Mouse (Mus musculus): Measurements from ENCODE around the gene H6pd.
A peak's percentile ranks its signal among the peaks of the same experiment; 100 is the strongest.

Gene H6pd

DNA sequence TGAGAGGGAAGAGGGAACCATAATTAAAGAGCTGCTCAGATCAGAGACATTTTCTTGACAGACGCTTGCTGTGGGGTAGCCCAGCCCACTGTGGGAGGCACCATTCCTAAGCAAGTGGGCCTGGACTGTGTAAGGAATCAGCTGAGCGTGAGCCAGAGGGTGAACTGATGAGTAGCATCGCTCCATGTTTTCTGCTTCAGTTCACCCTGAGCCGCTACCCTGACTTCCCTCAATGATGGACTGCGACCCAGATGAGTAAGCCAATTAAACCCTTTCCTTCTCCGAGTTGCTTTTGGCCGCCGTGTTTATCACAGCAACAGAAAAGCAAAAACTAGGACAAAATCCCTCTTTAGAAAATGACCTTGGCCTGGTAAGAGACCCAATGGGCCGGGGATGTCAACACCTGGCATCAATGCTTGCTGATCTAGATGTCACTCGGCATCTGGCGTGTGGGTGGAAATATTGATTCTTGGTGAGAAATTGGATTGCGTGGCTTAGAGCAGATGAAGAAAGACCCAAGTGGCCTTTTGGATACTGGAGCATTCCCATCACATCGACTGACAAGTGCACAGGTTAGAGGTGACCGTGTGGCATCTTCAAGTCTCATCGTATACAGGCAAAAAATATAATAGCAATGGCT, 11.0 kb upstream of the H6pd start:
- DNase-seq (ENCODE audit: low spot score): no peak

- no peak for DNase-seq (ENCODE audit: low spot score)
Measured at GRCm38 (mm10) chr4:150015436-150015835, 6.6 kb upstream of the H6pd start.

DNA sequence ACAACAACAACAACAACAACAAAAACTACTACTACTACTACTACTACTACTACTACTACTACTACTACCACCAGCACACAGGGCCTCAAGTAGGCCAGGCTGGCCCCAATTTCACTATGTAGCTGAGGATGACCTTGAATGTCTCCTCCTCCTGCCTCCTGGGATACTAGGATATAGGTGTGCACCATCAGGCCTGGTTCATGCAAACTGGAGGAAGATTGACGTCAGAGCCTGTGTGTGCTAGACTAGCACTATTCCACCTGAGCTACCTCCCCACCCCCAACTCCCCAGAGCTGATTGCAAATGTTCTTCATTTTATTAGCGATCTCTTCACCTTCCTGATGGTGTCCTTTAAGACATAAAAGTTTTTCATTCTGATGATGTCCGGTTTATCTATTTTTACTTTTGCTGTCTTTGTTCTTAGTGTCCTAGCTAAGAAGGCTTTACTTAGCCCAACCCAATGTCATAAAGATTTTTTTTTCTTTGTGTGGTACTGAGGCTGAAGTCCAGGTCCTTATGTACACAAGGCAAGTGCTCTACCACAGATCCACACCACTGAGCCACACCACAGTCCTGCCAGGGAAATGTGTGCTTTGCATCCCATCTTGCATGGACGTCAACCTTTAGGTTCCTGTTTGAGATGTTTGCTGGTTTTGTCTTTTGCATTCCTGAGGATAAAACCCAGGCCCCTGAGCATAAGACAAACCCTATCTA, 5.7 kb upstream of the H6pd start:
- no peak for DNase-seq (ENCODE audit: low spot score)

GRCm38 (mm10) chr4:150013805-150014204, 5.0 kb upstream of the H6pd start:
- no peak for DNase-seq (ENCODE audit: low spot score)

DNA sequence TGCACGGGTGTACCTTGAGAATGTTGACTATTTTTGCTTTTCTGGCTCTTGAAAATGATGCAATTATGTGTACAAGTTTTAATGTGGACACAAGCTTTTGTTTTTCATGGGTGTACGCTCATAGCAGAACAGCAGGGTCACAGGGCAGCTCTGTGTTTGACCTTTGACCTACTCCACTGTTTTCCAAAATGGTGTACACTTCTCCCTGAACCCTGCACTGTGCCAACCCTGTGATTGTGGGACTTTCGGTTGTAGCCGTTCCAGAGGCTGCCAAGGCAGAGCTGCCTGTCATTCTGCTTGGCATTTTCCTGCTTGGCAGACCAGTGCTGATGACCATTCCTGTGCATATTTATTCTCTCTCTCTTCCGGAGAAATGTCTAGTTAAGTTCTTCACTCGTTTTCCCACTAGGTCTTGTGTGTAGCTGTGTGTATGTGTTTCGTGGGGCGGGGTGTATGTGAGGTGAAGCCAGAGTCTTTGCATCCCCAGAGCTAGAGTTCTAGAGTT, 4.4 kb upstream of the H6pd start:
- DNase-seq (ENCODE audit: low spot score): no peak

- no peak for DNase-seq (ENCODE audit: low spot score)
Measured at GRCm38 (mm10) chr4:150012322-150012723, 3.5 kb upstream of the H6pd start.

GRCm38 (mm10) chr4:150011564-150012321, 2.9 kb upstream of the H6pd start:
- no peak for DNase-seq (ENCODE audit: low spot score)

- no peak for DNase-seq (ENCODE audit: low spot score)
Measured at GRCm38 (mm10) chr4:150010054-150010730, 1.4 kb upstream of the H6pd start.

DNA sequence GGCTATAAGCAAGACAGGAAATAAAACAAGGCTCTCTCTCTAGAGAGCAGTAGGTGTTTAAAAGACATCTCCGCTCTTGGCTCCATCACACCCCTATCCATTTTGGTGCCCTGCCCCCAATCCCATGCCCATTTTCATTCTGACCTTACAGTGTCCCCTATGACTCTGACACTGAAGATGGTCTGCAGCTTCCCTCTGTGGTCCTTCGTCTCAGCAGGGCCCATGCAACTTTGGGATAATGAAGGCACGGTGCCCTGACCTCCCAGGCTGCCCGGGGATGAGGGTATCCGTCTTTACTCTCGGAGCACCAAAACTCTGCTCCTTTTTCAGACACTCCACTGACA, 736 bp upstream of the H6pd start:
- no peak for DNase-seq (ENCODE audit: low spot score)

GRCm38 (mm10) chr4:150008325-150008852, 434 bp downstream of the H6pd start:
- DNase-seq (ENCODE audit: low spot score): peak; percentile 39

DNA sequence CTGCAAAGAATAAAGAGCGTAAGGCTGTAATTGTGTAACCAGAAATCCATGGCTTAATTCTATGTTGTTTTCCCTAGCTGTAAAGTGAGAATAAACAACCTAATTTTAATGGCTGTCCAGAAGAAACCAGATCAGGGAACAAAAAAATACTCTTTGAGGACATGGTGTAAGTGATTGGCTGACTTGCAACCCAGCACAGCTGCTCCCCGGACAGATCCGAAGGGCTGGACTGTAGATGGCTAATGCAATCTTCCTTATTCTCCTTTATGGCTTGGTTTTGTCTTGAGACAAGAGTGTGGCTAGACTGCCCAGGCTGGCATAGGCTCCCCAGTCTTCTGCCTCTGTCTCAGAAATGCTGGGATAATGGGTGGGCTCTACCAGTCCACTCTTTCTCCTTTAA, 1.4 kb downstream of the H6pd start:
- no peak for DNase-seq (ENCODE audit: low spot score)

GRCm38 (mm10) chr4:150006991-150007390, 1.8 kb downstream of the H6pd start:
- DNase-seq (ENCODE audit: low spot score): no peak

DNA sequence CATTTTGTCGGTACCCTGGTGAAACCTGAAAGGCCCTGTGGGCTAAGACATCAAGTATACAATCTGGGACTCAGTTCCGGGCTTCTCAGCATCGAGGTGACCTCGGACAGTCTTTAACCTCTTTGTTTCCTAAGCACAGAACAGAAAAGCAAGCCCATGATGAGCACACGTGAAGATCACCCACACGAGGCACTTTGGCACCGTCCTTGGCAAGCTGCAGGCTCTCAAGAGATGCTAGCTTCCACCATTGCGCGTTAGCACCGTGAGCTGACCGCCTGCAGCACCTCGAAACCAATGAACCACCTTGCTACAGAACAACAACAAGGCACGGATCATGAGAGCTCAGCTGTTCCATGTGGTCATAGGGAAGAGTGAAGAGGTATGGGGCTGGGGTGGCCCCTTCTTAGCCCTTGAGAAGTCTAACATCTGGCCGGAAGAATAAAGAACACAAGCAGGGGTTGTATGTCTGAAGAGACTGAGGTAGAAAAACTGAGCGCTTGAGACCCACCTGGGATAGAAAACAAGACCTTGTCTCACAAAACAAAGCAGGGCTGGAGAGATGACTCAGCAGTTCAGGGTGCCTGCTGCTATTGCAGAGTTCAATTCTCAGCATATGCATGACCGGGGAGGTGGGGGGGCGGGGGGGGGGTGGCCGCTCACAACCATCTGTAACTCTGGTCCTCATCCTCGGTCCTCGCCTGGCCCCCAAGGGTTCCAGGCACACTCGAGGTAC, 2.5 kb downstream of the H6pd start:
- no peak for DNase-seq (ENCODE audit: low spot score)

- DNase-seq (ENCODE audit: low spot score): no peak
Measured at GRCm38 (mm10) chr4:150005231-150005630, 3.6 kb downstream of the H6pd start.

- DNase-seq (ENCODE audit: low spot score): no peak
Measured at GRCm38 (mm10) chr4:150003641-150004040, 5.2 kb downstream of the H6pd start.

GRCm38 (mm10) chr4:150003021-150003580, 5.7 kb downstream of the H6pd start:
- no peak for DNase-seq (ENCODE audit: low spot score)

DNA sequence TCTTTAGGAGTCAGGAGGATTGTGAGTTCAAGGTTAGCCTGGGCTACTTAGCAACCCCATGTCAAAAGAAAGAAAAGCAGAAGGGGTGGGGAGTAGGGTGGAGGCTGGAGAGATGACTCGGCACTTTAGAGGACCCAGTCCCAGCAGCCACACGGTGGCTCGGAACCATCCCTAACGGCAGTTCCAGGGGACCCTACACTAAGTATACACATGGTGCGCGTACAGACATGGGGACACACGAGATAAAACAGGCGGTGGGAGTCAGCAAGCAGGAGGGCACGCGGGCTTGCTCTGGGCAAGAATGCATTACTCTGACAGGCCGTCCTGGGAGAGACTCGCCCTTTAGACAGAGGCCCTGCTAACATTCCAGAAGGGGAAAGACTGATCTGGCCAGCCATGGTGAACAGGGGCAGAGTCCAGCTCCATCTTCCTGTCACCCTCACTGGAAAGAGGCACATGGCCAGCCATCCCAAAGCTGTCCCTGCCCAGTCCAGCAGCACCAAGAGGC, 6.7 kb downstream of the H6pd start:
- no peak for DNase-seq (ENCODE audit: low spot score)

- DNase-seq (ENCODE audit: low spot score): no peak
Measured at GRCm38 (mm10) chr4:150001221-150001860, 7.5 kb downstream of the H6pd start.

- DNase-seq (ENCODE audit: low spot score): no peak
Measured at GRCm38 (mm10) chr4:149999931-150000555, 8.8 kb downstream of the H6pd start.

GRCm38 (mm10) chr4:149999510-149999900, 9.3 kb downstream of the H6pd start:
- no peak for DNase-seq (ENCODE audit: low spot score)
